Mouse (Mus musculus): ENCODE data around the gene Raver2.

DNA sequence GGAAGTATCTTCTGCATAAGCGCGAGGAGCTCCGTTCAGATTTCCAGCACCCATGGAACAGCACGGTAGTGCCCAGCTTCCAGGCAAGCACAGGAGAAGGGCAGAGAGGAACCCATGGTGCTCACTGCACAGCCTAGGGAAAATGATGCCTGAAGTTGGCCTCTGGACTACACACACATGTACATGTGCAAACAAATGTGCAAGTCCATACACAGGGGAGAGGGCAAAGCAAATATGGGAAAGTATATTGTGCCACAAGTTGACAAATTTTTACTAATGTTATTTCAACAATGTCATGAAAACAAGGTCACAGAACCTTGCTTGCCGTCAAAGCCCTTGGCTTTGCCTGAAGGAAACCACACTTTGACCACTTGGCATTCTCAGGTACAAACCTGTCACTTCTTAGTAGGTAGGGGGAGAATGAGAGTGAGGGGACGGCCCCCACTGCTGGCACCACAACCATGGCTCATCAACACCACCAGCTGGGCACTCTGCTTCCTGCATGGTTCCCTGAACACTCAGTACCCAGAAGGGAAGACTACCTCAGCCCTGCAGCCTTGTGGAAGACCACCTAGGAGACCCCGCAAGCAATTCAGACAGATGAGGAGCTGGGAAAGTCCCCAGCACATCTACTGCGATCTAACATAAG is 130.8 kb downstream of the Raver2 start:
- no peak for TF ChIP-seq POLR2A (IDR thresholded peaks at IDR 0.05; ENCODE audit: insufficient read depth, low read depth, low read length)
- no peak for TF ChIP-seq CTCF (IDR thresholded peaks at IDR 0.05)

All from heart, adult 2 months (tissue).